Mouse (Mus musculus) intestine, embryonic 14.5 days (tissue): ENCODE results near the gene Amfr. TPM values are rescaled to one million over a fixed set of nuclear protein-coding genes. Genes with fewer than 3 reads are reported as not detected.
"Not testable (repeated sequence)": the region's sequence is repeated elsewhere in the genome, so short reads cannot be mapped to it uniquely, and the experiment has no call there.

ENCODE experiments used
- ATAC-seq: fragments of 200-750 bp; cut with Nextera tagmentation; replicated peaks from 2 replicates; pipeline ENCODE4 v1.8.0; 2017; ENCODE audit warnings: low read depth, moderate number of reproducible peaks, moderate TSS enrichment, moderate library complexity; ENCODE audit not compliant: low FRiP score, low TSS enrichment
- DNase-seq: peaks from one replicate; pipeline ENCODE4 v3.0.0-alpha.2; 2018; ENCODE audit warnings: low spot score
- H3K27ac ChIP-seq: fragments of 300-500 bp; sonication (generic); 2 replicates; pipeline ENCODE4 v1.5.1; 2014; ENCODE audit warnings: low read depth, mild to moderate bottlenecking, control low read depth
- H3K27me3 ChIP-seq: fragments of 300-500 bp; sonication (generic); replicated peaks from 2 replicates; pipeline ENCODE4 v1.6.1; 2014; ENCODE audit warnings: low read length, control low read depth; ENCODE audit not compliant: control insufficient read depth, insufficient read depth
- H3K36me3 ChIP-seq: fragments of 300-500 bp; sonication (generic); 2 replicates; pipeline ENCODE4 v1.6.1; 2014; ENCODE audit warnings: low read length, control low read depth; ENCODE audit not compliant: control insufficient read depth, insufficient read depth
- H3K4me1 ChIP-seq: fragments of 300-500 bp; sonication (generic); replicated peaks from 2 replicates; pipeline ENCODE4 v1.6.1; 2014; ENCODE audit warnings: low read length, control low read depth, mixed read lengths; ENCODE audit not compliant: control insufficient read depth, insufficient read depth
- H3K4me2 ChIP-seq: fragments of 300-500 bp; sonication (generic); 2 replicates; pipeline ENCODE4 v1.6.1; 2014; ENCODE audit warnings: low read length
- H3K4me3 ChIP-seq: fragments of 300-500 bp; sonication (generic); 2 replicates; pipeline ENCODE4 v1.5.1; 2014; ENCODE audit warnings: low read depth, low read length, control low read depth, mixed read lengths
- H3K9ac ChIP-seq: fragments of 300-500 bp; sonication (generic); 2 replicates; pipeline ENCODE4 v1.6.1; 2014; ENCODE audit warnings: mild to moderate bottlenecking, low read length
- H3K9me3 ChIP-seq: fragments of 300-500 bp; sonication (generic); 2 replicates; pipeline ENCODE4 v1.6.1; 2016; ENCODE audit warnings: low read length, control low read depth; ENCODE audit not compliant: control insufficient read depth
- WGBS: fragments of 180-500 bp; shearing (Covaris S2); extraction: QIAGEN DNeasy Blood & Tissue Kit; methylation state at CpG from one replicate; pipeline ENCODE4 v1.1.7; 2014; 5-methylcytosine and 5-hydroxymethylcytosine counted together
- polyA plus RNA-seq: library from polyadenylated mRNA; unstranded; fragments of >200 nt; fragmentation: Nextera tagmentation; extraction: Ambion mirVana; gene quantifications from 2 replicates; pipeline ENCODE4 v1.2.1, GENCODE M21; 2014

Amfr gene
- polyA plus RNA-seq = 42.4 and 47.8 TPM in 2 replicates

- DNase-seq (peak; percentile 86), ATAC-seq (peak; percentile 93)
- WGBS = under 1% methylated on average over 66 of the region's 130 CpGs
- Histone ChIP-seq H3K9ac (peak within 1 kb of the TSS; percentile 79), H3K9me3 (no peaks in the 10 kb centered on the region), H3K4me1 (peaks cover 16% of the 10 kb centered on the region; the same call in 1 of the 2 replicates), H3K27me3 (no peaks in the 10 kb centered on the region), H3K36me3 (peaks cover 5% of the 10 kb centered on the region; the same call in 1 of the 2 replicates), H3K4me3 (peak within 1 kb of the TSS; percentile 85), H3K4me2 (peak within 1 kb of the TSS; percentile 63), H3K27ac (peak within 1 kb of the TSS; percentile 81)
Measured at GRCm38 (mm10) chr8:94012013-94012951, at the start of gene Amfr. Gene Amfr, minus strand, starts transcription at chr8:94012842.

GRCm38 (mm10) chr8:94057157-94057854, 44.7 kb upstream of the Amfr start:
- Histone ChIP-seq H3K27me3 (no peaks in the 10 kb centered on the region), H3K36me3 (peaks cover 49% of the 10 kb centered on the region), H3K9me3 (no peaks in the 10 kb centered on the region), H3K27ac (no peak overlapping the region), H3K4me3 (no peak overlapping the region), H3K4me2 (no peak overlapping the region), H3K9ac (no peak overlapping the region), H3K4me1 (no peaks in the 10 kb centered on the region)
- WGBS = 57% methylated on average over 6 of the region's 6 CpGs
- ATAC-seq = no peak
- DNase-seq = peak; percentile 75

- Histone ChIP-seq H3K27ac (no peak overlapping the region), H3K4me2 (no peak overlapping the region), H3K36me3 (peaks cover 48% of the 10 kb centered on the region), H3K27me3 (no peaks in the 10 kb centered on the region), H3K4me3 (no peak overlapping the region), H3K9me3 (no peaks in the 10 kb centered on the region), H3K9ac (no peak overlapping the region), H3K4me1 (no peaks in the 10 kb centered on the region)
- 92% methylated on average over 12 of the region's 12 CpGs for WGBS
- DNase-seq = no peak
- ATAC-seq = no peak
Measured at GRCm38 (mm10) chr8:94052696-94053095, 40.1 kb upstream of the Amfr start.

GRCm38 (mm10) chr8:94047845-94048244, 35.2 kb upstream of the Amfr start:
- DNase-seq = no peak
- H3K27me3 ChIP-seq = no peaks in the 10 kb centered on the region

GRCm38 (mm10) chr8:94037806-94038205, 25.2 kb upstream of the Amfr start:
- 4% methylated on average over 15 of the region's 15 CpGs for WGBS
- no peak overlapping the region for H3K27ac ChIP-seq
- DNase-seq = peak; percentile 55

More at GRCm38 (mm10) chr8:94047845-94048244, 35.2 kb upstream of the Amfr start:
- peaks cover 15% of the 10 kb centered on the region for H3K36me3 ChIP-seq
- ATAC-seq = no peak
- H3K9ac ChIP-seq = no peak overlapping the region
- 77% methylated on average over 2 of the region's 2 CpGs for WGBS
- no peak overlapping the region for H3K4me3 ChIP-seq
- no peaks in the 10 kb centered on the region for H3K4me1 ChIP-seq
- no peak overlapping the region for H3K4me2 ChIP-seq
- no peaks in the 10 kb centered on the region for H3K9me3 ChIP-seq
- H3K27ac ChIP-seq = no peak overlapping the region

GRCm38 (mm10) chr8:94036944-94037524, 24.4 kb upstream of the Amfr start, which contains the start of the genes Nudt21 and Ogfod1:
Gene Nudt21, minus strand, starts transcription at chr8:94037031.
Gene Ogfod1, plus strand, starts transcription at chr8:94037198.
- WGBS = under 1% methylated on average over 41 of the region's 41 CpGs
- H3K27me3 ChIP-seq = no peaks in the 10 kb centered on the region
- peaks cover 12% of the 10 kb centered on the region; the same call in 1 of the 2 replicates for H3K36me3 ChIP-seq
- H3K9me3 ChIP-seq = no peaks in the 10 kb centered on the region
- peak within 1 kb of the TSS; percentile 70 for H3K4me3 ChIP-seq
- H3K27ac ChIP-seq = peak within 1 kb of the TSS; percentile 48
- peaks cover 15% of the 10 kb centered on the region for H3K4me1 ChIP-seq
- ATAC-seq (peak; percentile 99), DNase-seq (peak; percentile 98)
- H3K9ac ChIP-seq = peak within 1 kb of the TSS; percentile 64
- H3K4me2 ChIP-seq = peak within 1 kb of the TSS; percentile 79

More at GRCm38 (mm10) chr8:94037806-94038205, 25.2 kb upstream of the Amfr start:
- Histone ChIP-seq H3K4me3 (peak overlapping the region; percentile 70), H3K36me3 (peaks cover 12% of the 10 kb centered on the region; the same call in 1 of the 2 replicates), H3K4me1 (peaks cover 15% of the 10 kb centered on the region), H3K9ac (peak overlapping the region; percentile 54), H3K9me3 (no peaks in the 10 kb centered on the region), H3K27me3 (no peaks in the 10 kb centered on the region), H3K4me2 (peak overlapping the region; percentile 79)
- ATAC-seq = no peak

- ATAC-seq = peak; percentile 93
- not testable (repeated sequence) for H3K9me3 ChIP-seq, H3K27me3 ChIP-seq
- Histone ChIP-seq H3K27ac (peak overlapping the region; percentile 48), H3K4me1 (peaks cover 15% of the 10 kb centered on the region), H3K4me2 (peak overlapping the region; percentile 79), H3K9ac (peak overlapping the region; percentile 64), H3K4me3 (peak overlapping the region; percentile 70), H3K36me3 (peaks cover 12% of the 10 kb centered on the region; the same call in 1 of the 2 replicates)
- 0% methylated on average over 21 of the region's 32 CpGs for WGBS
- DNase-seq = peak; percentile 76
Measured at GRCm38 (mm10) chr8:94036541-94036940, 23.9 kb upstream of the Amfr start.

- Histone ChIP-seq H3K4me3 (peak overlapping the region; percentile 70), H3K9me3 (no peaks in the 10 kb centered on the region), H3K4me2 (peak overlapping the region; percentile 79), H3K27ac (no peak overlapping the region), H3K27me3 (no peaks in the 10 kb centered on the region), H3K36me3 (peaks cover 24% of the 10 kb centered on the region), H3K4me1 (peaks cover 15% of the 10 kb centered on the region), H3K9ac (0 out of 2 replicates have a peak overlapping the region, but pooled peaks have one; percentile 64)
- 64% methylated on average over 5 of the region's 5 CpGs for WGBS
- DNase-seq = no peak
- ATAC-seq = no peak
Measured at GRCm38 (mm10) chr8:94035200-94035599, 22.6 kb upstream of the Amfr start.
